Mouse (Mus musculus) spleen, postnatal 4 days (tissue): ENCODE results near the gene Pkp3.
A peak's percentile ranks its signal among the peaks of the same experiment; 100 is the strongest.

Source experiments
- DNase-seq, 2 experiments: peaks; one replicate each; pipeline ENCODE4 v3.0.0; 2022; ENCODE audit warnings: low spot score in 2 of 2

Gene Pkp3

GRCm38 (mm10) chr7:141057541-141057940, 20.5 kb upstream of the Pkp3 start:
- DNase-seq = no peak

DNA sequence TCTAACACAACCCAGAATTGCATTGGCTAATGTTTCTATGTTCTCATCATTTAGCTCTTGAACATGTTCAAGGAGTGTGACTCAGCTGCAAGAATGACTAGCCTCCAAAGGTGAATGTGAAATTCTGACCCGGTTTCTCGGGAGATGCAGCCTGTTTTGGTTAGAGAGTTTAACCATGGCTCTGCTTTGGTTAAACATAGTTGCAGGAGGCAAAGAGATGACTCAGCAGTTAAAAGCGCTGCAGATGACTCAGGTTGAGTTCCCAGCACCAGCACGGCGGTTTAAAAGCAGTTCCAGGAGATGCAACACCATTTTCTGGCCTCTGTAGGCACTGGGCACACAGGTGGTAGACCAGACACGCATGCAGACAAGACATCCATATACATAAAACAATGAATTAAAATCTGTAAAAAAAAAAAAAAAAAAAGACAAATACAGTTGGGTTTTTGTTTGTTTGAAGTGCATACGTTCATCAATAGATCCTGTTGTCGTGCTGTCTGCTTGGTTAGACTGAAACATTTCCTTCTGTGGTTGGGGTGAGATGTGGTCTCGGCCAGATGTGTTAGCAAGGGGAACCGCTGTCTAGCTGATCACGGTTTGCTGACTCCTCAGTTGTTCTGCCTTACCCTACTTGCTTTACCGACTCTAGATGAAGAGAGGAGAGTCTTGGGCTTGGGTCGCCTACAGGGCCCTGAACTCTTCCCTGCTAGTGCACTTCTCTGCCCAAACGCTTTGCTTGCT, 19.2 kb upstream of the Pkp3 start:
- DNase-seq = no peak

GRCm38 (mm10) chr7:141059929-141060328, 18.1 kb upstream of the Pkp3 start:
- no peak for DNase-seq

- peak in 1 of 2 experiments; percentile 46 for DNase-seq
Measured at GRCm38 (mm10) chr7:141060426-141061242, 17.4 kb upstream of the Pkp3 start, which contains the start of gene B4galnt4. Gene B4galnt4, plus strand, starts transcription at chr7:141061104.

DNA sequence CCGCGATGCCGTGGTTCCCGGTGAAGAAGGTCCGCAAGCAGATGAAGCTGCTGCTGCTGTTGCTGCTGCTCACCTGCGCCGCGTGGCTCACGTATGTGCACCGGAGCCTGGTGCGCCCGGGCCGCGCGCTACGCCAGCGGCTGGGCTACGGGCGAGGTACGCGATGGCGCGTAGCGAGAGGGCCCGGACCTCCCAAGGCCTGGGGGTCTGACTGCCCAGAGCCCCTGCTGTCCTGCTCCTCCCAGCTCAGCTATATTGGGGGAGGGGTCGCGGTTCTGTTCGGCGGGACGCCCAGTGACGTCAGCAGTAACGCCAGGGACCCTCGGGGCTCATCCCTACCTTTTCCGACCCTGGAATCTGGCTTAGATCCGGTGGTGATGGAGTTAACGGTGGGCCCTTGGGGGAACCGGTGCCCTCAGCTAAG, 16.7 kb upstream of the Pkp3 start:
- DNase-seq = no peak

DNA sequence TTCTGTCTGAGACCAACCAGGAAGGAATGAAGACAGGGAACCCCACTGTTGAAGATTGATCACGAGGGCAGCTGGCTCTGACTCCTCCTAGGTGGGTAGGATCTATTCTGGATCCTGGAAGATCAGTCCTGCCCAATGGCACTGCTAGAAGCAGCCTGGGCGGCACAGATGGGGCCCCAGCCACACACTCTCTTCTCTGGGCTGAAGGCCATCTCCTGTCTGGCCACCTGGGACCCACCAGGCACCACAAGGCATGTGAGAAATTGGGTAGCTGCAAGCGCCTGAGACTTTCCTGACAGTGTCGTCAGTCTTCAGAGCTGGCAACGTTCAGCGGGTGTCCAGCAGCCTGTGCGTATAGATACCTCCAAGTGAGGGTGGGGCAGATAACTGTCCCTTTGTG, 15.5 kb upstream of the Pkp3 start:
- no peak for DNase-seq

GRCm38 (mm10) chr7:141063353-141063752, 14.7 kb upstream of the Pkp3 start:
- DNase-seq = no peak

GRCm38 (mm10) chr7:141064175-141064574, 13.8 kb upstream of the Pkp3 start:
- DNase-seq = no peak

- DNase-seq = no peak
Measured at GRCm38 (mm10) chr7:141064576-141064975, 13.4 kb upstream of the Pkp3 start.

DNA sequence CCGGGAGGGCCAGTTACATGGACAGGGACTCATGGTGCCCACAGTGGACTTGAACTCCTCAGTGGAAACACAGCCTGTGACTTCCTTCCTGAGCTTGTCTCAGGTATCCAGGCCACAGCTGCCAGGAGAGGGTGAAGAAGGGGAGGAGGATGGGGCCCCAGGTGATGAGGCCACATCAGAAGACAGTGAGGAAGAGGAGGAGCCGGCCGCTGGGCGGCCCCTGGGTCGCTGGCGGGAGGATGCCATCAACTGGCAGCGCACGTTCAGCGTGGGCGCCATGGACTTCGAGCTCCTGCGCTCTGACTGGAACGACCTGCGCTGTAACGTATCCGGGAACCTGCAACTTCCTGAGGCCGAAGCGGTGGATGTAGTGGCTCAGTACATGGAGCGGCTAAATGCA, 9.7 kb upstream of the Pkp3 start:
- DNase-seq = peak in 1 of 2 experiments; percentile 64

GRCm38 (mm10) chr7:141070058-141070862, 7.8 kb upstream of the Pkp3 start:
- DNase-seq = peak; percentile 65 to 85

DNA sequence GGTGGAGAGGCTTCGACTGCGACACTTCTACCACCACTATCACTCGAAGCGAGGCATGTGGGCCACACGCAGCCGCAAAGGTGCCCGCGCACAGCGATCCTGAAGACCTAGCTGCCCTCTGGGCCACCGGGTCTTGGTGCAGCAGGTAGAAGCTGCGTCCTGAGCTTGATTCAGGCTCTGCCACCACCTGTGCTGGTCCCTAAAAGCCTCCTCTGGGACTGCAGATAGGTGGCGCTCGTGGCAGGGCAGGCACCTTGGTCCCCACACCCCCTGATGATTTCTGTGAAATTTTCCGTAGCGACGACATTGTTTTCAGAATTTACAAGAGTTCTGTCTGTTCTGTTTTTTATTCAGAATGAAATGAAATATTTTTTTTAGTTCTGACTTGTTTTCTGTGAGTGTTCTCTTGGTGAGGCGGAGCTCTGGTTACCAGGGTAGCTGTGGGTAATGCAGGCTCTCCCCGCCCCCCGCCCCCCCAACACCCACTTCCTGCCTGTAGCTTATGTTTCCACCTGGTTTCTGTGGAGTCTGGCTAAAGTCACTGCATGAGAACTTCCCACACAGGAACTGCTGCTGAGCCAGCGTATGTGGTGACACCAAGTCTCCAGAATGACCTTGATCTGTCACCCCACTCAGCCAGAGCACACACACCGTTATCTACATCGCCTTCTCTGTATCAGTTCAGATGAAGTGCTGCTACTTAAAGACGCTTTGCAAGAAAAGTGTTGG, 5.8 kb upstream of the Pkp3 start:
- DNase-seq = peak in 1 of 2 experiments; percentile 78

DNA sequence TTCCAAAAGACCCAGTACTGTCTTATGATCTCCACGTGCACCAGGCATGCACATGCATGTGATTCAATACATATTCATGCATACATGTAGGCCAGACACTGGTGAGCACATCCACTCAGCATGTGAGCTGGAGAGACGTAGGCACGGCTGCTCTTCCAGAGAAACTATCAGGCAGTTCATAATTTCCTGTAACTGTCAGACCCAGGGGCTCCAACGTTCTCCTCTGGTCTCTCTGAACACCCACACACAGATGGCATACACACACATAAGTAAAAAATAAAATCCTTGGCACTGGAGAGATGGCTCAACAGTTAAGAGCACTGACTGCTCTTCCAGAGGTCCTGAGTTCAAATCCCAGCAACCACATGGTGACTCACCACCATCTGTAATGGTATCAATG, 4.2 kb upstream of the Pkp3 start:
- no peak for DNase-seq

DNA sequence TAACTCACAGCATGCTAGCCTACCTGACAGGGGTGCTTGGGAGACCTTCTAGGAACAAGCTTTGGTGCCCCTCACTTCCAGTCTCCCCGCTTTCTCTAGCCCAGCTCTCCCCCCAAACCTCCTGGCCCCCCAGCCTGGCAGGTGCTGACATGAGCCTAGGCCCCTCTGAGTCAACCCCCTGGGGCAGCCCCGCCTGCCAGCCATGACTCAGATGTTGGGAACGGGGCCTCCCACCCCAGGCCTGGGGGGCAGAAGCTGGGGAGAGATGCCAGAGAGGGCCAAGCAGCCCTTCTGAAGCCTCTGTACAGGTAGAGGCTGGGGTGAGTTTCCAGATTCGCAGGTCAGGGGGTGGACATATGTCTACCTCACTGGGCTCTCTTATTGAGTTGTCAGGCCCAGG, 858 bp downstream of the Pkp3 start:
- DNase-seq = no peak

DNA sequence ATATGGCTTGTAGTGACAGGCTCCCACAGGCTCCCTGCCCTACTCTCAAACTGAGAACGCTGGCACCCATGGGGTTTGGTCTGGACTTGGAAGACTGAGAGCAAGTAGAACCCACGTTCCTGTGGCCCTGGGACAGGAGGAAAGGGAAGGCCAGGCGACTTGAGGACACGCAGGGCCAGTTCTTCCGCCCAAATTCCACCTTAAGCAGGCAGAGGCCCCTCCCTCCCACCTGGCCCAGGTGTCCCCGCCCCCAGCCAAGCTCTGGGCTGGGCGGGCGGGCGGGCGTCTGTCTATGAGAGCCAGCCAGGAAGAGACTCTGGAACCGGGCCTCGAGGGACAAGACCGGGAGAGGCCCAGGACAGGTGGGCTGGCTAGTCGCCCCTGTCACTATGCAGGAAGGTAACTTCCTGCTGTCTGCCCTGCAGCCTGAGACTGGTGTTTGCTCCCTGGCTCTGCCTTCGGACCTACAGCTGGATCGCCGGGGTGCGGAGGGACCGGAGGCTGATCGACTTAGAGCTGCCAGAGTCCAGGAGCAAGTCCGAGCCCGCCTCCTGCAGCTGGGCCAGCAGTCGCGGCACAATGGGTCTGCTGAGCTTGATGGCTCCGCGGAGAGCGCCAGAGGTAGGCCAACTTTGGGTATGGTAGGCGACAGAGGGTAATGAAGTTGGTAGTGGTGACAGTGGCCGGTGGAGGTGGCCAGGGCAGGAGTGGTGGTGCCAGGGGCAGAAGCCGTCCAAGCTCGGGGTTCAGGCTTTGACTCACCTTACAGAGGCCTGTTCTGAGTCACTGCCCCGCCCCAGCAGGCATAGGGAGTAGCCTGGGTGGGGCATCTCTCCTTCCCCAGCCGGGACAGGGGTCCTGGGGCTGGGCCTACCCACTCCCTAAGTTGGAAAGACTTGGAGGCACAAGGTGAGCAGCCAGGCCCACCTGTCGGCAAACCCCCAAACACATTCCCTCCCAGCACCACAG, 1.7 kb downstream of the Pkp3 start:
- no peak for DNase-seq

DNA sequence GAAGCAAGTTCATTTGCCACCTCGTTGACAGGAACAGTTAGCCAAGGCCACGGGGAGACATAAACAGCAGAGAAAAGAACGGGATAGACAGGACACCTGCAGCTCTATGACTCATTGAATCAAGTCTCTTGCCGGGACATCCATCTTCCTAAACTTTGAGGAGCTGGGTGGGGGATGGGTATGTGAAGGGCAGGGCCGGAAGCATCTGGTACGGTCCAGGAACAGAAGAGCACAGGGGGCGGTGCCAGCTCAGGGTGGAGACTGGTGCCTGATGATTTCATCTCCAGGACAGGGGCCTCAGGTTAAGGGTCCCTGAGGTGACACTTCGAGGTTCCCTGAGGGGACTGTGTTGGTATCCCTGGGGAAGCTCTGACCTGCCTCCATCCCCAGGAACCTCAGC, 9.9 kb downstream of the Pkp3 start:
- no peak for DNase-seq

DNA sequence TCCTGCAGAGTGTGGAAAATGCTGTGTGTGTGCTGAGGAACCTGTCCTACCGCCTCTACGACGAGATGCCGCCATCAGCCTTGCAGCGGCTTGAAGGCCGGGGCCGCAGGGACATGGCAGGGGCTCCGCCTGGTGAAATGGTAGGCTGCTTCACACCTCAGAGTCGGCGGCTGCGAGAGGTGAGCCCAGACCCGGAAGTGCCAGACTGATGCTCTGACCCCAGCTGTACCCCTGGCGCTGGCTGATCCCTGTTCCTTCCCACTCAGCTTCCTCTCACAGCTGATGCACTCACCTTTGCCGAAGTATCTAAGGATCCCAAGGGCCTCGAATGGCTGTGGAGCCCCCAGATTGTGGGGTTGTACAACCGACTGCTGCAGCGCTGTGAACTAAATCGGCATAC, 10.5 kb downstream of the Pkp3 start:
- DNase-seq = no peak

- no peak for DNase-seq
Measured at GRCm38 (mm10) chr7:141090228-141090627, 12.2 kb downstream of the Pkp3 start.

- DNase-seq = peak; percentile 91 to 93
Measured at GRCm38 (mm10) chr7:141092051-141092735, 14.2 kb downstream of the Pkp3 start.

DNA sequence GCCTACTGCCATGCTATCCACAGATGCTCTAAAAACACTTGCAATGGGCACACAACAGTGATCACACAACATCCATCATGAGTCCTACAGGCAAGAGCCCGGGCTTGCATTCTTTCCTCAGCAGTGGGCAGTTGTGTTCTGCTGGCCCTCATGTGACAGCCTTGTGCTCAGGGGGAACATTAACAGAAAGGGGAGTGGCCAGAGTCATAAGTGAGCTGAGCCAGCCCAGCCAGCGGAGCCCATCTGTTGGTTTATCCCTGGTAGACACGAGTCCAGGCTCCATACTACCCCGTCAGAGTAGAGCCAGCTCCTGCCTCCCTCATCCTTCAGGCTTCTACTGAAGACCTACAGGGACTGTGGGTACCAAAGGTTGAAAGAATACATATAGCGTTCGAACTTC, 15.9 kb downstream of the Pkp3 start:
- DNase-seq = no peak
